In genomic region chr14:104610378-104610777, GRCm38 (mm10) we compare ENCODE assay signal across 7 mouse cellular contexts.
DNase-seq lines count a peak whose midpoint lies in the region; ATAC-seq and TF ChIP-seq lines count a peak whose summit lies in the region.

No protein-coding gene starts in this region.

- H3K4me3 ChIP-seq in kidney, postnatal 0 days (replicated peaks; ENCODE audit: low read depth, low read length): no peak overlapping the region
- no peak overlapping the region for H3K4me3 ChIP-seq in kidney, embryonic 14.5 days (ENCODE audit: low read length)
- H3K4me3 ChIP-seq in embryonic facial prominence, embryonic 14.5 days (ENCODE audit: low read depth, low read length): no peak overlapping the region

- no peaks in the 10 kb centered on the region for H3K27me3 ChIP-seq in kidney, postnatal 0 days (ENCODE audit: insufficient read depth, low read length)
- no peaks in the 10 kb centered on the region for H3K27me3 ChIP-seq in kidney, embryonic 14.5 days (ENCODE audit: control insufficient read depth, insufficient read depth, low read length)
- H3K27me3 ChIP-seq in embryonic facial prominence, embryonic 14.5 days (replicated peaks; ENCODE audit: control insufficient read depth, insufficient read depth, low read length): no peaks in the 10 kb centered on the region

- TF ChIP-seq CTCF in kidney, postnatal 0 days (IDR thresholded peaks at IDR 0.05; ENCODE audit: low read depth): peak; percentile 46

- no peak overlapping the region for H3K4me2 ChIP-seq in kidney, postnatal 0 days (ENCODE audit: low read length)
- H3K4me2 ChIP-seq in kidney, embryonic 14.5 days (replicated peaks; ENCODE audit: low read depth, low read length): no peak overlapping the region
- no peak overlapping the region for H3K4me2 ChIP-seq in embryonic facial prominence, embryonic 14.5 days (ENCODE audit: low read depth, low read length)

- H3K27ac ChIP-seq in kidney, postnatal 0 days: no peak overlapping the region
- H3K27ac ChIP-seq in kidney, embryonic 14.5 days (ENCODE audit: low read depth, low read length): no peak overlapping the region
- no peak overlapping the region for H3K27ac ChIP-seq in embryonic facial prominence, embryonic 14.5 days (replicated peaks; ENCODE audit: low read depth, low read length)

- H3K4me1 ChIP-seq in kidney, postnatal 0 days (replicated peaks; ENCODE audit: insufficient read depth, low read length): no peaks in the 10 kb centered on the region
- H3K4me1 ChIP-seq in kidney, embryonic 14.5 days (ENCODE audit: control insufficient read depth, insufficient read depth, low read length): no peaks in the 10 kb centered on the region
- H3K4me1 ChIP-seq in embryonic facial prominence, embryonic 14.5 days (ENCODE audit: control insufficient read depth, insufficient read depth, low read length): no peaks in the 10 kb centered on the region

- peak; percentile 6 for DNase-seq in kidney, postnatal 0 days (ENCODE audit: low spot score)
- DNase-seq in thymus, postnatal 4 days: peak; percentile 12
- DNase-seq in thymus, postnatal 36 days: no peak
- peak; percentile 19 for DNase-seq in embryonic facial prominence, embryonic 14.5 days (ENCODE audit: low spot score)
- no peak for DNase-seq in spleen, postnatal 36 days (ENCODE audit: low spot score in 2 of 2)
- DNase-seq in thymus, postnatal 25 days: no peak

- no peaks in the 10 kb centered on the region for H3K9me3 ChIP-seq in kidney, postnatal 0 days (replicated peaks; ENCODE audit: low read length)
- H3K9me3 ChIP-seq in kidney, embryonic 14.5 days (ENCODE audit: control insufficient read depth, low read length): no peaks in the 10 kb centered on the region
- H3K9me3 ChIP-seq in embryonic facial prominence, embryonic 14.5 days (ENCODE audit: control insufficient read depth, low read length): no peaks in the 10 kb centered on the region

- no peaks in the 10 kb centered on the region for H3K36me3 ChIP-seq in kidney, postnatal 0 days (ENCODE audit: insufficient read depth, low read length)
- no peaks in the 10 kb centered on the region for H3K36me3 ChIP-seq in kidney, embryonic 14.5 days (ENCODE audit: control insufficient read depth, insufficient read depth, low read length)
- no peaks in the 10 kb centered on the region for H3K36me3 ChIP-seq in embryonic facial prominence, embryonic 14.5 days (ENCODE audit: control insufficient read depth, insufficient read depth, low read length)

- 78% methylated on average over 4 of the region's 4 CpGs for WGBS in kidney, postnatal 0 days
- WGBS in kidney, embryonic 14.5 days: 72% methylated on average over 4 of the region's 4 CpGs
- WGBS in embryonic facial prominence, embryonic 14.5 days: 73% methylated on average over 4 of the region's 4 CpGs

- no peak for ATAC-seq in kidney, postnatal 0 days (replicated peaks; ENCODE audit: low FRiP score, low read depth)
- no peak for ATAC-seq in kidney, embryonic 14.5 days (ENCODE audit: low FRiP score, low TSS enrichment)
- no peak for ATAC-seq in embryonic facial prominence, embryonic 14.5 days (ENCODE audit: low read depth)

- H3K9ac ChIP-seq in kidney, postnatal 0 days (ENCODE audit: low read depth, low read length): no peak overlapping the region
- no peak overlapping the region for H3K9ac ChIP-seq in kidney, embryonic 14.5 days (ENCODE audit: low read depth, low read length)
- no peak overlapping the region for H3K9ac ChIP-seq in embryonic facial prominence, embryonic 14.5 days (ENCODE audit: low read depth, low read length)

Comparison
In these comparisons a context has a peak if more than half of its experiments do, and no peak if none do; other contexts are left out.
1. DNase-seq: peak in kidney, postnatal 0 days (single experiment), thymus, postnatal 4 days (single experiment) and embryonic facial prominence, embryonic 14.5 days (single experiment); none in thymus, postnatal 36 days (0 of 2), spleen, postnatal 36 days (0 of 2) and thymus, postnatal 25 days (single experiment).